10 mouse cellular contexts compared by ENCODE assay signal in genomic region chr2:168691774-168692173, GRCm38 (mm10). TPM values are rescaled to one million over a fixed set of nuclear protein-coding genes. Genes with fewer than 3 reads are reported as not detected.
DNase-seq lines count a peak whose midpoint lies in the region; ATAC-seq and TF ChIP-seq lines count a peak whose summit lies in the region.
"Had no signal": no experiment of that assay in that cellular context is flagged by ENCODE, and none has a peak within 500 bp of the region (broad histone marks: within the 10 kb centered on the region; RNA-seq: fewer than 3 reads in every experiment).

No protein-coding gene starts in this region.

- H3K27me3 ChIP-seq in heart, adult 2 months (ENCODE audit: control insufficient read depth, insufficient read depth, low read length), result no peaks in the 10 kb centered on the region
- peaks cover 9% of the 10 kb centered on the region; the same call in 1 of the 2 replicates for H3K27me3 ChIP-seq in heart, embryonic 10.5 days (ENCODE audit: insufficient read depth, poor library complexity, severe bottlenecking)
- H3K27me3 ChIP-seq: limb, embryonic 12.5 days had no signal

- H3K27ac ChIP-seq in heart, adult 2 months, result no peak overlapping the region
- no peak overlapping the region for H3K27ac ChIP-seq in heart, embryonic 10.5 days
- H3K27ac ChIP-seq: limb, embryonic 12.5 days had no signal

- no peaks in the 10 kb centered on the region for H3K79me2 ChIP-seq in heart, adult 2 months (replicated peaks; ENCODE audit: control insufficient read depth, insufficient read depth, low read length)

- H3K9ac ChIP-seq in heart, adult 2 months (ENCODE audit: low read depth, low read length), result no peak overlapping the region
- H3K9ac ChIP-seq: limb, embryonic 12.5 days had no signal

- H3K4me3 ChIP-seq in heart, adult 2 months, result no peak overlapping the region
- H3K4me3 ChIP-seq in heart, embryonic 10.5 days, result no peak overlapping the region
- H3K4me3 ChIP-seq: limb, embryonic 12.5 days had no signal

- no peaks in the 10 kb centered on the region for H3K4me1 ChIP-seq in heart, adult 2 months (ENCODE audit: control insufficient read depth, insufficient read depth, low read length)
- peaks cover 5% of the 10 kb centered on the region for H3K4me1 ChIP-seq in heart, embryonic 10.5 days

- ATAC-seq in common myeloid progenitor, adult 5-6 weeks (replicated peaks; ENCODE audit: low read depth, poor library complexity, severe bottlenecking), result peak; percentile 74

- peak; percentile 56 to 73 for DNase-seq in heart, adult 2 months
- no peak for DNase-seq in heart, embryonic 10.5 days (ENCODE audit: low spot score)
- peak; percentile 65 to 90 for DNase-seq in adrenal gland, adult (ENCODE audit: inconsistent age in 2 of 2, low spot score in 1 of 2)
- DNase-seq in gastrocnemius, postnatal 14 days, result peak; percentile 59
- peak; percentile 51 for DNase-seq in large intestine, adult 2 months (ENCODE audit: low read depth, low spot score)
- peak; percentile 81 for DNase-seq in mesoderm, embryonic 11.5 days (ENCODE audit: low read depth, low spot score)
- DNase-seq in testis, postnatal 10 days (ENCODE audit: low spot score), result peak; percentile 84

- peak; percentile 80 for TF ChIP-seq CTCF in heart, adult 2 months (IDR thresholded peaks at IDR 0.05)

- H3K36me3 ChIP-seq in heart, adult 2 months (ENCODE audit: control insufficient read depth, insufficient read depth, low read length), result no peaks in the 10 kb centered on the region
- no peaks in the 10 kb centered on the region; the same call in 1 of the 2 replicates for H3K36me3 ChIP-seq in heart, embryonic 10.5 days
- H3K36me3 ChIP-seq: G1E had no signal

- WGBS in heart, adult 2 months, result 48% methylated on average over 6 of the region's 6 CpGs
- 49% methylated on average over 6 of the region's 6 CpGs for WGBS in heart, embryonic 10.5 days
- WGBS in large intestine, adult 2 months, result 17% methylated on average over 6 of the region's 6 CpGs

- no peak for TF ChIP-seq POLR2A in heart, adult 2 months (IDR thresholded peaks at IDR 0.05; ENCODE audit: insufficient read depth, low read depth, low read length)

- intact Hi-C loops in heart, adult 2 months (cut with DNase I), result loop anchor here (1.0 to 10.0 kb wide), 2 partner anchors 51 to 183 kb away; partner anchors contain the start of gene Atp9a
- intact Hi-C loops in gastrocnemius, postnatal 14 days (cut with DNase I; ENCODE audit: low total_unique reads), result loop anchor here (5.0 to 10.0 kb wide), 2 partner anchors 51 to 183 kb away; partner anchors contain the start of gene Atp9a

- TF ChIP-seq EP300 in heart, adult 2 months (IDR thresholded peaks at IDR 0.05; ENCODE audit: insufficient read depth, low read depth, low read length), result no peak

- peaks cover 2% of the 10 kb centered on the region; the same call in 1 of the 2 replicates for H3K9me3 ChIP-seq in heart, embryonic 10.5 days
- H3K9me3 ChIP-seq: limb, embryonic 12.5 days had no signal

RNA-seq across cellular contexts. Expression of gene Atp9a, which starts 50.4 kb away (rescaled TPM):
- total RNA-seq in heart, adult 2 months (2021), result 10 to 100 TPM; 50.5 to 56.9 TPM
- polyA plus RNA-seq in heart, adult 2 months (2012; rRNA removed), result 51.5 and 64.3 TPM in 2 replicates
- polyA plus RNA-seq in heart, embryonic 10.5 days (2016; fragmentation: Nextera tagmentation; extraction: Ambion mirVana), result 8.9 and 11.8 TPM in 2 replicates
- not detected in 2 replicates for total RNA-seq in common myeloid progenitor, adult 5-6 weeks (2017)
- 10 to 100 TPM; 14.9 to 16.9 TPM for total RNA-seq in gastrocnemius, postnatal 14 days (2021)
- polyA plus RNA-seq in large intestine, adult 2 months (2012; rRNA removed), result 148 and 170 TPM in 2 replicates
- total RNA-seq: G1E had no signal
- polyA plus RNA-seq: G1E had no signal

Comparison
In these comparisons a context has a peak if more than half of its experiments do, and no peak if none do; other contexts are left out.
1. RNA of gene Atp9a, which starts 50.4 kb away (total RNA-seq): 50.5 to 56.9 TPM in heart, adult 2 months and 14.9 to 16.9 TPM in gastrocnemius, postnatal 14 days; not detected in common myeloid progenitor, adult 5-6 weeks; every median in the first group is over 10 times any median in the second.